Mouse (Mus musculus) embryonic stem cell, embryonic (primary cell): ENCODE data around the gene Clic5.

ENCODE experiments used
- CTCF ChIA-PET, 4 experiments: fragments of 300-600 bp in 2 of 4; fragments of 350-600 bp in 2 of 4; sonication (Branson Sonifier 250); formaldehyde crosslinking; loops; one replicate each; lab custom pipeline; 2022; ENCODE audit warnings: inconsistent platforms in 2 of 4; lab: Charles Lee
- POLR2A ChIA-PET, 4 experiments: fragments of 300-600 bp in 2 of 4; fragments of 350-600 bp in 2 of 4; sonication (Branson Sonifier 250); formaldehyde crosslinking; loops; one replicate each; lab custom pipeline; 2022; ENCODE audit warnings: antibody characterized with exemption in 4 of 4, inconsistent platforms in 1 of 4; lab: Charles Lee

Gene Clic5

DNA sequence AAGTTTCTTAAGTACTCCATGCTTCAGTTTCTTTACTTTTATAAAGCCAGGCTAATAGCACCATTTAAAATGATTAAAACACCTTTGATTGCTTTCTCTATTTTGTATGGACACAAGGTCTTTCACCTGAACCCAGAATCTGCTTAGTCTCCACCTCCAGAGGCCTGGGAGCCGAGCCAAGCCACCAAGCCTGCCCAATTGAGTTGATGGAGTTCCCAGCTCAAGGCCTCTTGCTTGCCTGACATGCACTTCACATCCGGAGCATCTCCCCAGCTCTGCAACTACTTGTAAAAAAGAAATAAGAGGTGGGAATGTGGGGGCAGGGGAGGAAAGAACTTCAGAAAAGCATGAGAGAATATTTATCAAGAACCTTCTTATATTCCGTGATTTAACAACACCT is 1.5 kb upstream of the Clic5 start:
- POLR2A ChIA-PET, result interaction anchor here in 1 of 4 experiments (0.6 to 0.7 kb wide), 2 partner anchors 25 to 553 kb away, joined by 4 to 9 read pairs; no protein-coding TSS in a partner anchor
- CTCF ChIA-PET, result no interaction called here

DNA sequence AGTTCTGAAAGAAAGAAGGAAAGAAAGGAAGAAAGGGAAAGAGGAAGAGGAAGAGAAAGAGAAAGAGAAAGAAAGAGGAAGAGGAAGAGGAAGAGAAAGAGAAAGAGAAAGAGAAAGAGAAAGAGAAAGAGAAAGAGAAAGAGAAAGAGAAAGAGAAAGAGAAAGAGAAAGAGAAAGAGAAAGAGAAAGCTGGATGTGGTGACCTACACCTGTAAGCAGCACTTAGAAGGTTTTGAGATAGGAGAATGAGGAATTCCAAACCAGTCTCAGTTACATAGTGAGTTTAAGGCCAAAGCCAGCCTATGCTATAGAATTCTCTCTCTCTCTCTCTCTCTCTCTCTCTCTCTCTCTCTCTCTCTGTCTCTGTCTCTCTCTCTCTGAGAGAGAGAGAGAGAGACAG is 847 bp upstream of the Clic5 start:
- ChIA-PET CTCF (interaction anchor here in 1 of 4 experiments (0.5 kb wide), 1 partner anchor 156 kb away, joined by 3 read pairs; no protein-coding TSS in a partner anchor), POLR2A (interaction anchor here in 2 of 4 experiments (0.7 kb wide), 2 partner anchors 50 to 554 kb away, joined by 3 to 4 read pairs; no protein-coding TSS in a partner anchor)

DNA sequence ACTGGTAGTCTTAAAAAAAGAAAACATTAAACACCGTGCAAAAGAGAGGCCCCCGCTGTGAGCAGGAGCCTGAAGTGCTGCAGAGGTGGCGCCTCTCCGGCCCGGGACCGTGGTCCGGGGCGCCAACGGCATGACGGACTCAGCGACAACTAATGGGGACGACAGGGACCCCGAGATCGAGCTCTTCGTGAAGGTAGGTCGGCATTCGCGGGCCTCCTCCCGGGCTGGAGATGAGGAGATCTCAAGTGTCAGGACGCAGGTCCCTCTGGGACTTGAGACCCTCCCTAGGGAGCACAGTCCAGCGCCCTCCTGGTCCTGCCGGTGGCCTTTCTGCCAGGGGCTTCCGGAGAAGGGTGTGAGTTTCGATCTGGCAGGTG is 373 bp downstream of the Clic5 start:
- POLR2A ChIA-PET, result interaction anchor here in 2 of 4 experiments (1.0 to 1.9 kb wide), 6 partner anchors 9 to 63 kb away, joined by 3 to 5 read pairs (median 4); no protein-coding TSS in a partner anchor
- CTCF ChIA-PET, result interaction anchor here (0.5 to 1.9 kb wide), 6 partner anchors 13 to 1063 kb away, joined by 3 to 13 read pairs (median 4); no protein-coding TSS in a partner anchor

DNA sequence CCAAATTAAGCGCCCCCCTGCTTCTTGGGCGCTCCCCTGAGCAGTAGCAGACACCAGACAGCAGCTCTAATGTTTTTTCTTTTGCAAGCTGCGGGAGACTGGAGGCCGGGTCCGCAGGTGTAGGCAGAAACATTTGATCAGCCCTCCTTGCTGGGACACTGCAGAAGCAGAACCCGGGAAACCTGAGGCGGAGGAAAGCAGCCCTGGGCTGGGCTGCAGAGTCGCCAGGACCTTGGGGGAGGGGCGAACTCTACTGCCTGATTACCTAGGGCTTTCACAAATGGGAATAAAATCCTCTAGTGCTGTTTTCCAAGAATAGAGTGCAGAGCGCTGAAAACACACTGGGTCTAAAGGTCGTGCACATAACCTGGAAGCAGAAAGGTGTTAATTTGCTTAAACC is 1.3 kb downstream of the Clic5 start:
- CTCF ChIA-PET, result interaction anchor here (0.6 to 1.9 kb wide), 6 partner anchors 11 to 1062 kb away, joined by 3 to 6 read pairs (median 4); no protein-coding TSS in a partner anchor
- POLR2A ChIA-PET, result interaction anchor here in 3 of 4 experiments (0.6 to 1.9 kb wide), 7 partner anchors 8 to 824 kb away, joined by 3 to 10 read pairs (median 4); no protein-coding TSS in a partner anchor

DNA sequence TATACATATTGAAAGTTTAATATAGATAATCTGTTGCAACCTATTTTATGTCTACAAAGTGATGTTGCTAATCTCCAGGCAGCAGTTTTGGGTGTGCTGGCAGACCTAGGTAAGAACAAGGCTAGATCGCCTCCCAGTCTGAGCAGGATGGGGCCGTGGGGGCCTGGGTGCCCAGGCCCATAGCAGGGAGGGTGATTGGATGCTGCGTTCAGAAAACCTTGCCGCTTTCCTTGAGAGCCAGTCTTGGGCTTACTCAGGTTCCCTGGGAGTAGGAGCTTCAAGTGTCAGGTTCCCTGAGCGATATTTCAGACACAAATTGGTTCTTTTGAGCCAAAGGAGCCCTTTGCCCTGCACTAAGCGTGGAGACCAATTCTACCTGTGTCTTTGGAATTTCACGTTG is 1.9 kb downstream of the Clic5 start:
- POLR2A ChIA-PET, result interaction anchor here in 2 of 4 experiments (0.6 to 1.7 kb wide), 3 partner anchors 60 to 824 kb away, joined by 4 to 10 read pairs (median 8); no protein-coding TSS in a partner anchor
- CTCF ChIA-PET, result interaction anchor here in 1 of 4 experiments (1.9 kb wide), 1 partner anchor 69 kb away, joined by 5 read pairs; no protein-coding TSS in a partner anchor

DNA sequence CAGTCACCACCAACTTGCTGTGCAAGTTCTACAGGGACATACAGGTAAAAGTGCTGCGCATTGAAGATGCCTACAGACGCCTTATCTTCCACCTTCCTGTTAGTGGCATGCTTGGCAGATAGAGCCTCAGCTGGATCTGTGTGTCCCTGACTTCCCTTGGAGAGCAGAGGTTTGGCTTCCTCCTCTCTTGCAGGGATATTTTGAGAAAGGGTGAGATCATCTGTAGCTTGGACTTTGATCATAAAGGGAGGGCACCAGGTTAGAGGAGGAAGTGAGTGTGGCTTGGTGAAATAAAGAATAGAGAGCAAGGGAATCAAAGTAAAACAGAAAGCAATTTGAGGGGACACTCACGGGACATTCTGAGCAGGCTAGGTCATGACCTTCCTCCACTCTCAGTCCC is 4.6 kb downstream of the Clic5 start:
- CTCF ChIA-PET, result interaction anchor here in 1 of 4 experiments (0.9 kb wide), 1 partner anchor 16 kb away, joined by 3 read pairs; no protein-coding TSS in a partner anchor
- POLR2A ChIA-PET, result no interaction called here

DNA sequence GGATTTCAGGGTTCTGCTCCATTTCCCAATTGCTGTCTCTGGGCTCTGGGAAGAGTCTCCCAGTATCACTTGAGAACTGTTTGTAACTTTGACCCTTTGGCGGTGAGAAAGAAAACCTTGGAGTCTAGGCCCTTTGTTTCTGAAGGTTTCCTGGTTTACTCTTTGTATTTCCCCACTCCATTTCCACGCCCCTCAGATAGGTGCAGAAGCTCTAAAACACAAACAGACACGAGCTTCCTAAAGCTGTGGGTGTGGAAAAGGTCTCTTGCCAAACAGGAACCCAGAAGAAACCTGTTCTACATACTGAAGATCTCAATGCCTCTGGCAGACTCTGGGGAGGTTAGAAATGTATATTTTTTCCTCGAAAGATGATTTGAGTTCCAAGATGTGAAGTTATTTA is 10.8 kb downstream of the Clic5 start:
- CTCF ChIA-PET, result interaction anchor here in 1 of 4 experiments (0.6 kb wide), 1 partner anchor 498 kb away, joined by 3 read pairs; no protein-coding TSS in a partner anchor

DNA sequence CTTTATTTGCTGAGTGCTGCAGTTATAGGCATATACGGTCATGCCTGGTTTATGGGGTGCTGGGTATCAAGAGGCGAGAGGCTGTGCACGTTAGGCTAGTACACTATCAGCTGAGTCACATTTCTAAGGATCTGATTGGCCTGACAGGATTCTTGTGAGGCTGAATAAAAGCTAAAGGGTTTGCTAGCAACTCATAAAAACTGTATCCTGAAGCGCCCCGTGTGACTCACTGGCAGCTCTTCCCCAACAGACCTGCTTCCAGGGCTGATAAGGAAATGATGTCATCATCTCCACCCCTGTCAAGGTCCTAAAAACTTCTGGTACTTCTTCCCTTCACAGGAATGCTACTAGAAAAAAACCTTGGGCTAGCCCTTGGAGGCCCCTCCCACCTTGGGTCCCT is 14.6 kb downstream of the Clic5 start:
- ChIA-PET CTCF (interaction anchor here in 1 of 4 experiments (0.6 kb wide), 1 partner anchor 573 kb away, joined by 4 read pairs; no protein-coding TSS in a partner anchor), POLR2A (no interaction called here)

More for the DNA sequence above, 10.8 kb downstream of the Clic5 start:
- POLR2A ChIA-PET, result no interaction called here

DNA sequence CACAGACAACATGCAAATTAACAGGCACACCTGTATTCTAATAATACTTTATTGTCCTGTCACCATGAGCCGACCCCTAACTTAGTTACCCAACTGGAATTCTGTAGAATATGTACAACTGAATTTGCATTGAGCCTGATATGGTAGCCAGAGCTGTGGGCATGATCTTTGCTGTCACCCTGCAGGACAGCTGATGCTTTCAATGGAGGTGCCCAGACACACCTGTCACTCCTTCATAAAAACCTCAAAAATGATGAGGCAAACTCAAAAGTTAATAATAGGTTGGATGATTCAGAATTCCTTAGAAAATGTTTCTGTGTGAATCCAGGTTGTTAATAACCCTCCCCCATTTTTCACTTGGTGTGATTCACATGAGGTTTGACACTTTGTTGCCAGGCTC is 16.4 kb downstream of the Clic5 start:
- ChIA-PET CTCF (interaction anchor here in 1 of 4 experiments (0.5 kb wide), 1 partner anchor 24 kb away, joined by 4 read pairs; no protein-coding TSS in a partner anchor), POLR2A (interaction anchor here in 1 of 4 experiments (0.5 kb wide), 1 partner anchor 511 kb away, joined by 3 read pairs; no protein-coding TSS in a partner anchor)

DNA sequence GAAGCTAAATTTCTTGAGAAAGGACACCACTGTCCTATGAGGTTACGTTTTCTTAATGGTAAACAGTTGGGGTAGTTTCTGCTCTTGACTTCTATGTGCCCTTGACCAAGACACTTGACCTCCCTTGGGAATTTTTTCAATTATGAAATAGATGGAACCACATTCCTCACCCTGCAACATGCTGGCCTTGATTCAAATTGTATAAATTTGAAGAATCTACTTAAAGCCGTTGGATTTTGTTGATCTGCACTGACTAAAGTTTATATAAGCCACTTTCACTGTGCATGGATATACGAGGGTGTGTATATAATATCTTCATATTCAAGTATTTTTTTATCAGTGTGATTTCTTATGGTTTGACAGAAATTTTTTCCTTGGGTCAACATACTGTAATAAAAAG is 17.2 kb downstream of the Clic5 start:
- ChIA-PET CTCF (no interaction called here), POLR2A (no interaction called here)

DNA sequence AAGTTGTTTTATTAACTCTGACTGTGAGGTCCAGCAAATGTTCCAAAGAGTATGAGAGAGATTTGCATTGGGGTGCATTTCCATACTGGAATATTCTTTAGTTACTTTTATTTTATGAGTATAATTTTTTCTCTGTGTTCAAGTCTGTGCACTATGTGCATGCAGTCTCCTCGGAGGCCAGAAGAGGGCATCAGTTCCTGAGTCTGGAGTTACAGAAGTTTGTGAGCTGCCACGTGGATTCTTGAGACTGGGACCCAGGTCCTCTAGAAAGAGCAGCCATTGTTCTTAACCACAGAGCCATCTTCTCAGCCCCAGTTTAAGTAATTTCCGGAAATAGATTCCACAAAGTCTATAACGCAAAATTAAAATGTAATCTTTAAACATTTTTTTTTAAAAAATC is 20.5 kb downstream of the Clic5 start:
- POLR2A ChIA-PET, result no interaction called here

DNA sequence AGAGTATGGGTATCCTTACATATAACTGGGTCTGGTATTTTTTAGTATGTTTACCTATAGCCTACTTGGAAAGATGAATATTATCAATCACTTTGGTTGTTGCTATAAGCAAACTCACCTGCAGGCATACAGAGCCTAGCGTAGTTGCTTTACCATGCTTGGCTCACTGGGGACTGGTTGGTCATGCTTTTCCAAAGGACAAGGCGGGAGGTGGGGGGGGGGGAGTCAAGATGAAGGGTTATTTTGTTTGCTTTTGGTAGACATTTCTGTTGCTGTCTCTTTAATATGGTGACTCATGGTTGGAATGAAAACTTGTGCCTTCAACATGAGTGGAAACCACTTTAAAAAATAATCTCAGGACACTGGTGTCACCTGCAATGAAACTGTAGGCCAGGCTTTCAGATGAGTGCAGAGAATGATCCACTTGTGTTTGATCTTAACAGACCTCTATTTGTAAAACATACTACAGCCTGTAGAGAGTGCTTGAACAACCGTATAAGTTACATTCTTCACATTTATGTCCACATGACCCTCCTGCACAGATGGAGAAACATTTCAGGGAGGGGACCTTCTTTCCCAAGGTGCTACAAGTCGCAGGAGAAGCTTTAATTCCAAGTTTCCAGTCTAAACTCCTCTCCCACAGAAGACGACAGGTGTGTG is 24.7 kb downstream of the Clic5 start:
- ChIA-PET POLR2A (no interaction called here), CTCF (no interaction called here)

More for the DNA sequence above, 20.5 kb downstream of the Clic5 start:
- CTCF ChIA-PET, result interaction anchor here in 3 of 4 experiments (0.6 to 1.6 kb wide), 5 partner anchors 15 to 996 kb away, joined by 3 to 11 read pairs (median 3); no protein-coding TSS in a partner anchor

DNA sequence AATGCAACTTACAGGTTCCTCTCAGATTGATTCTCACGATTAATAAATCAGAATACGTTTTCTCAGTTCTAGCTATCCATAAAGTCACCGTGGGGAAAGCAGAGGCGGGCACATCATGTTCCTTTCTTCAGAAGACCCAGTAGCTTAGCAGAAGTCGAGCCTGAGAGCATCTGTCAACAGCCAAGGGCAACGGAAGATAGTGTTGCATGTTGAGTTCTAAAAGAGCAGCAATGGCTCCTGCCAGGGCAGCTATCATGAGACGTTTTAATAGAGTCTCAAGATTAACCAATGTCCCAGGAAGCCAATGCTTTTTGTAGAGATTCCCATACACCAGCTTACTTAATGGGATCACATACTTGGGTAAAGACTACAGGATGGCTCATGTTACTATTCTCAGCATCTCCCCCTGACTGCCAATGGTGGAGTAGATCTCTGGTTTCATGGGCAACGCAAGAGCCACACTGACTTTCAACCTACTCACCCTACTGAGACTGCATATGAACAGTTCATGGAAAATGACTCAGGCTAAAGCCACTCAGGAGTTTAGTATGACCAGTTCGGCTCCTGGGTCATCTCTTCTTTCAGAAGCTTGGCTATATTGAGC is 26.9 kb downstream of the Clic5 start:
- ChIA-PET CTCF (no interaction called here), POLR2A (no interaction called here)

DNA sequence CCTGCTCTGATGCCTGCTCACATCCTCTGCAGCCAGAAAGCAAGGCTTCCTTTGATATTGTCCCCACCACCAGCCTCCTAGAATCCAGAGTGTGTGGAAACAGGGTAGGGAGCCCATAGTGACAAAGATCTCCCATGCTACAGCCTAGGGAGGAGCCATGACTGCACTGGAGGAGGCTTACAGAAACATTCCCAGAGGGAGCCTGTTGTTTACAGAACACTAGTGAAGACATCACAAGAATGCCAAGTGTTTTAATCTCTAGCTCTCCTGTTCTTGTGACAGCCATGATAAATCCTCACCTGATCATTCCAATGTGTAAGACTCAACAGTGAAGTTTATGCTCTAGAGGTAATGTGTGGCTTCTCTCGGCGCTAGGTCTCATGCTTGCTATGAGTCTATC is 28.8 kb downstream of the Clic5 start:
- CTCF ChIA-PET, result no interaction called here
- POLR2A ChIA-PET, result no interaction called here

DNA sequence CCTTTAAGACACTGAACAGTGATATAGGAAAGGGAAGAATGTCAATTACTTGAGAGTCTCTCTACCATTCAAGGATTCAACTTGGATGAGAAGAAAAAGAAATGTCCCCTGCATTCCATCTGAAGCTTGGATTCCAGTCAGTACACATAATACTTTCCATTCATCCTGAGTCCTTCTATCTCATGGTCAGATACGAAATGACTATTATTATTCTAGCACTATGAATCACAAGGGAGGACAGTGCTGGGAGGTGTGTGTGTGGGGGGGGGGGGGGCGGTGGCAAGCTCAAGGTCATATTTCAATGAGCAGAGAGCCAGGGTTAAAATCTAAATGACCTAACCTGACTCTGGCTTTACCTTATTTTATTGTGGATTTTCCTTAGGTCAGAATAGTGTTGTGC is 31.6 kb downstream of the Clic5 start:
- POLR2A ChIA-PET, result no interaction called here
- CTCF ChIA-PET, result no interaction called here

DNA sequence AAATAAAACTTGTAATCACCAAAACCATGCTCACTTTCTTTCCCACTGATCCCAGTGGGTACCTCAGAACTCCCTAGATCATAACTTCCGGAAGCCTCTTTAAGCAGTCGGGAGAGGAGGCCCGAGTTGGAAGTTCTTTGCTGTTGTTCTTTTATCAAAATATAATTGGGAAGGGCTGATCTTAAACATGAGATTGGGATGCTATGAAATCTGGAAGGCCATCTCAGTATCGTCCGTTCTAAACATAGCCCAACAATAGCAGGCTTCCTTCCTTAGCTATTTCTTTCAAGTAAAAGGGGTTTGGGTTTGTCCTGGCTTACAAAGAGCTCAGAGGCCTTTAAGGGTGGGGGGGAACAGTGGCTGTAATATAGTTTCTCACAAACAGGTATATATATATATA is 40.0 kb downstream of the Clic5 start:
- CTCF ChIA-PET, result interaction anchor here in 2 of 4 experiments (0.6 to 1.4 kb wide), 4 partner anchors 24 to 961 kb away, joined by 3 to 5 read pairs (median 4); no protein-coding TSS in a partner anchor

DNA sequence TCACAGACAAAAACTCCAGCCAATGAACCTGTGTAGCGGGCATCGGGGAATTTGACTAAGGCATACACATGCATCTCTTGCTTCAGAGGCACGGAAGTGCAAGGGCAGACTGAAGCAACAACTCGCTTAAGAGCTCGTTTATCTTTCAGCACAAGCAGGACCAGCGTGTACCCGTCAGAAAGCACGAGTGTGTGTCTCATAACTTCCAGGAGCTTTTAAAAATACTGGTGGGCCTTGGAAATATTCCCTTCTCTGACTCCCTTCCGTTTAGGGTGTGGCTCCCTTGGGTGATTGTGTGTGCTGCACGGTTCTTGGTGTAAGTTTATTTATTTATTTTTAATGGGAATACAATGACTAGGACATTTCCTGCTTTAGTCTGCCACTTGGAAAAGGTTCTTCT is 41.7 kb downstream of the Clic5 start:
- ChIA-PET CTCF (interaction anchor here in 2 of 4 experiments (0.6 to 0.7 kb wide), 2 partner anchors 17 to 20 kb away, joined by 4 to 7 read pairs; no protein-coding TSS in a partner anchor), POLR2A (interaction anchor here in 1 of 4 experiments (0.6 to 1.2 kb wide), 4 partner anchors 13 to 545 kb away, joined by 3 to 4 read pairs (median 3); partner anchors contain the start of gene Clic5)

More for the DNA sequence above, 40.0 kb downstream of the Clic5 start:
- POLR2A ChIA-PET, result interaction anchor here in 1 of 4 experiments (0.6 kb wide), 1 partner anchor 150 kb away, joined by 4 read pairs; the partner anchor contains the start of gene Enpp5

DNA sequence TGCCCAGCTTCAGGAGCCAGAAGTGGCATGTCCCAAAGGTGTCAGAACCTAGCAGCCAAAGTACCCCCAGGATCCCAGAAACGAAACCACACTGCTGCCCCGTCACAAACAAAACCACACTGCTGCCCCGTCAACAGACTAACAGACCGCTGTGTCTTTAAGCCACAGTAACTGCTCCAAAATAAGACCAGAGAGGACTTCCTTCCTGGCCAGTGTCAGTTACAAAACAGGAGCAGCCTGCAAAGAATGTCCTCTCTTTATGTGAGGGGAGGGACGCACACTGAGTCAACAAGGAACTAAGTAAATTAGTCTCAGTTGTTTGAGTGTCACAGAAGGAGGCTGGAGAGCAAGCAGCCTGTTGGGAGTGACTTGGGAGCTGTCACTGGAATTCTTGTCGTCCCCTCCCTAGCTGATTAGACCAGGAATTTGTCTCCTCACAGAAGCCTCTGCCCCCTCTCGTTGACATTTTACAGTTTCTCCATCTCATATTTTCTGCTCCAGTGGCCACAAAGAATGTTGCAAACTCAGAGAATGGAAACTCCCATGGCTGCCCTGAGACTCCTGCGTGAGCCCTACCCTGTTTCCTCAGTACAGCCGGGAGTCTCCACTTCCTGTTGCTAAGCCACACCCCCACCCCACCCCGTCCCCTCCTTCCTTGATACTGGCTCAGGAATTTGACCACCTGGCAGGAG is 50.8 kb downstream of the Clic5 start:
- POLR2A ChIA-PET, result interaction anchor here in 1 of 4 experiments (0.6 kb wide), 1 partner anchor 140 kb away, joined by 6 read pairs; no protein-coding TSS in a partner anchor
- CTCF ChIA-PET, result interaction anchor here in 1 of 4 experiments (2.2 kb wide), 1 partner anchor 17 kb away, joined by 5 read pairs; no protein-coding TSS in a partner anchor
